Mouse (Mus musculus): Measurements from ENCODE around the gene Ubac2. TPM values are rescaled to one million over a fixed set of nuclear protein-coding genes. Genes with fewer than 3 reads are reported as not detected.

Gene Ubac2
- polyA plus RNA-seq, 1 experiment from 2014 or later = 59.3 TPM

DNA sequence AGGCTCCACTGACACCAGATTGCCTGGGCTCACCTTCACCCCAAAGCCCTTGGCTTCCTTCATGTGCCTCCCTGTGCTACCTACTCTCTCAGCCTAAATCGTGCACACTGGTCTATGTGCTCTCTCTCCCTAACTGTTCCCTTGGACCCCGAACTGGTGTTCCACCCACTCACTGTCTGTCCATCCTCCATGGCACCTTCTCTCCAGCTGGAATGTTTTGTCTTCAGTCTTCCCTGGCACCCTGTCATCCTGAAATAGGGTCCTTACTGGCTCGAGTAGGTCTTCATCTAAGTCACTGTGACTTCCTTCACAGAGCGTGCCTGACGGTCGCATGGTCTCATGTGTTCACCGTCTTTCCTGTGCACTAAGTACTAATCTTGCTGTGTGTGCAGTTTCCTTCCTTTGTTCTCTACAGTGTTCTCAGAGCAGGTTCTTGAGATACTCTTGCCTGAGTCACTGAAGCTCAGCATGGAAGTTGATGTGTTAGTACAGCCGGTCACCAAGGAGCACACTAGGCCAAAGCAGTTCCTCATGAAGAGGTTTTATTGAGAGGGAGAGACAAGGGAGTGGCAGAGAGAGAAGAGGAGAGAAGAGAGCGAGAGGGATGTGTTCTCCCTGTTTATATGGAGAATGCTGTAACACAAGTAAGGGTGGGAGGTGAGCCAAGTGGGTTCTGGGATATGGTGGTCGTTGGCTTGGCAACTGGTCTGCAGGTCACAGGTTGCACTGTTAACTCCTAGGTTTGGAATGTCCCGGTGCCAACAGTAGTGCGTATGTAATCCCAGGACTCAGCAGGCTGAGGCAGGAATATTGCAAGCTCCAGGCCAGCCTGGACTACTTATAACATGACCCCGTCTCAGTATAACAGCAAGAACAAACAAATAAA is 114.2 kb downstream of the Ubac2 start:
- Histone ChIP-seq H3K27me3 (replicated peaks) (no peaks in the 10 kb centered on the region), H3K9ac (no peak overlapping the region), H3K4me2 (replicated peaks) (no peak overlapping the region), H3K9me3 (no peaks in the 10 kb centered on the region), H3K27ac (no peak overlapping the region), H3K4me3 (replicated peaks) (no peak overlapping the region), H3K36me3 (peaks cover 3% of the 10 kb centered on the region; the same call in 1 of the 2 replicates), H3K4me1 (replicated peaks) (no peaks in the 10 kb centered on the region)
- 86% methylated on average over 13 of the region's 13 CpGs for WGBS
- ATAC-seq = no peak

DNA sequence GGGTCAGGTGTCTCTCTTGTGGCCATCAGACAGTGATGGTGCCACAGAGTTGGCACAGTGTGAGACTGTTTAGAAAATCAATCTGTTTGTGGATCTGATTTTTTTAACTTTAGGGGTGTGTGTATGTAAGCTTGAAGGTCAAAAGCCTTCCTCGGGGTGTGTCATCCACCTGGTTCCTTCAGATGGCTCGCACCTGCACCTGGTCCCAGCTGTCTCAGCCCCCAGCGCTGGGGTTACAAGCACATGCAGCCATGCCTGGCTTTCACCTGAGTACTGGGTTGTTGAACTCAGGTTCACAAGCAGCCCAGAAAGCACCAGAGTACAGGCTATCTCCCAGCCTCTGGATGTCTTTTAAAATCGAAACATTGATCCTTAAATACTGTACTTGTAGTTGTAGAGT is 115.2 kb downstream of the Ubac2 start:
- ATAC-seq = no peak
- H3K9ac ChIP-seq = no peak overlapping the region
- H3K4me3 ChIP-seq (replicated peaks) = no peak overlapping the region
- H3K4me2 ChIP-seq (replicated peaks) = no peak overlapping the region
- no peak overlapping the region for H3K27ac ChIP-seq
- peaks cover 3% of the 10 kb centered on the region; the same call in 1 of the 2 replicates for H3K36me3 ChIP-seq
- H3K4me1 ChIP-seq (replicated peaks) = no peaks in the 10 kb centered on the region
- no peaks in the 10 kb centered on the region for H3K9me3 ChIP-seq
- WGBS = 72% methylated on average over 4 of the region's 4 CpGs
- H3K27me3 ChIP-seq (replicated peaks) = no peaks in the 10 kb centered on the region

DNA sequence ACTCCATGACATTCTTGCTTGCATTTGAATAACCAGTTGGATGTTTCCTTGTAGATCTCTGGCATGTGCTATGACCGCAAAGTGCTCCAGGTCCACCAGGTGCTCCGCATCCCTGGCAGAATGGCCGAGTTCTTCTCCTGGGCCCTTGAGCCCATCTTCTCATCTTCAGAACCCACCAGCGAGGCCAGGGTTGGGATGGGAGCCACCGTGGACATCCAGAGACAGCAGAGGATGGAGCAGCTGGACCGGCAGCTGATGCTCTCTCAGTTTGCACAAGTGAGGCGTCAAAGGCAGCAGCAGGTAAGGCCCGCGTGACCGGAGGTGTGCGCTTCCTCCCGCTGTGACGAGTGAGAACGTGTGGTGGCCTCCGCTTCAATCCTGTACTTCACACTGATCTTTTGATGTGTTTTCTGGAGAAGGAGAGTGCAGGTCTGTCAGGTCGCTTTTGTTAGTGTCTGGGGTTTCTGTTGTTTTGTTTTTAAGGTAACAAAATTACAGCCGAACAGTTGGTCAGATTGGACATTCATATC is 115.8 kb downstream of the Ubac2 start:
- Histone ChIP-seq H3K36me3 (peaks cover 3% of the 10 kb centered on the region; the same call in 1 of the 2 replicates), H3K4me2 (replicated peaks) (no peak overlapping the region), H3K27ac (no peak overlapping the region), H3K9ac (no peak overlapping the region), H3K4me3 (replicated peaks) (no peak overlapping the region), H3K27me3 (replicated peaks) (no peaks in the 10 kb centered on the region), H3K4me1 (replicated peaks) (no peaks in the 10 kb centered on the region), H3K9me3 (no peaks in the 10 kb centered on the region)
- 91% methylated on average over 17 of the region's 17 CpGs for WGBS
- no peak for ATAC-seq

DNA sequence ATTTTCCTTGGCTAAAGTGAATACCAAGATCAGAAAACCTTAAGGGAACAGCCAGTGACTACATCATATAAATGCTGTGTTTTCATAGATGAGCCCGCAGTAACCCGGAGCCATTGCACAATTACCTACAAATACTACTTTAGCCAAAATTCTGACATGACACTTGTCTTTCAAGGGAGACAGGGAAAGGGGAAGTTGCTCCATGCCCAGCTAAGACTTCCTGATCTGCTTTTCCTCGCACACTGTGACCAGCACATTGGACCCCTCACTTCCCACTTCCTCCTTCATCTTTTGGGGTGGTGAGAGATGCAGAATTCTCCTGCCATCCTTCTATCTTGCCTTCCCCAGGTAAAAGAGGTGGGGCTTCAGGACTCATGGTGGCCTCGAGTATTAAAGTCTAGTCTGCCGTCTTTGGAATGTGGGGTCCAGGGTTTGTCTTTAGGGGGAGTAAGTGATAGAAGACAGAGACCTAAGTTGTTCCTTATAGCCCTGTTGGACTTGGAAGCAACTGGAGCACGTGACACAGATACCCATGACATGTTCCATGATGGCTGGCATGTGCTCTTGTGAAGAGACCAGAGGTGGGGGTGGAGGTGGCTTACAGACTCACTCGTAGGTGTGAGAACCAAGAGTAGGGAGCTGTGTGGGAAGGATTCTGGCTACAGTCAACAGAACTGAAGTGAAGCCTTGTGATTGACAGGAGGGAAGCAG is 116.6 kb downstream of the Ubac2 start:
- 91% methylated on average over 7 of the region's 7 CpGs for WGBS
- Histone ChIP-seq H3K4me3 (replicated peaks) (no peak overlapping the region), H3K4me2 (replicated peaks) (no peak overlapping the region), H3K36me3 (peaks cover 3% of the 10 kb centered on the region; the same call in 1 of the 2 replicates), H3K9ac (no peak overlapping the region), H3K9me3 (no peaks in the 10 kb centered on the region), H3K4me1 (replicated peaks) (no peaks in the 10 kb centered on the region), H3K27me3 (replicated peaks) (no peaks in the 10 kb centered on the region), H3K27ac (no peak overlapping the region)
- no peak for ATAC-seq

DNA sequence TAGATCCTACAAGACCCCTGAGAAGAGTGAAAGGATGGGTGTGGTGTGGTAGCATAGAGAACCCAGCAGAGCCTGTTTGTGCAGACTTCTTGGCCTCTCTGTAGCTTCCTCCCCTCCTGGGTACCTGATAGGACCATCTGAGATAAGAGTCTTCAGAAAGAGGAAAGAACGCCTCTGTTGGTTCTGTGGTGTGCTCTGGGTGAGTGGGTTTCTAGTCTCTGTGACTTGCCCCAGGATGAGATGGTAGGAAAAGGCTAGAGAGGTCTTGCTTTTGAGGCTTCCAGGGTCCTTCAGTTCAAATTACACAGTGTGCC is 117.1 kb downstream of the Ubac2 start:
- Histone ChIP-seq H3K36me3 (peaks cover 3% of the 10 kb centered on the region; the same call in 1 of the 2 replicates), H3K27me3 (replicated peaks) (no peaks in the 10 kb centered on the region), H3K9ac (no peak overlapping the region), H3K4me3 (replicated peaks) (no peak overlapping the region), H3K9me3 (no peaks in the 10 kb centered on the region), H3K4me2 (replicated peaks) (no peak overlapping the region), H3K4me1 (replicated peaks) (no peaks in the 10 kb centered on the region), H3K27ac (no peak overlapping the region)
- 76% methylated on average over 1 of the region's 1 CpGs for WGBS
- ATAC-seq = no peak

DNA sequence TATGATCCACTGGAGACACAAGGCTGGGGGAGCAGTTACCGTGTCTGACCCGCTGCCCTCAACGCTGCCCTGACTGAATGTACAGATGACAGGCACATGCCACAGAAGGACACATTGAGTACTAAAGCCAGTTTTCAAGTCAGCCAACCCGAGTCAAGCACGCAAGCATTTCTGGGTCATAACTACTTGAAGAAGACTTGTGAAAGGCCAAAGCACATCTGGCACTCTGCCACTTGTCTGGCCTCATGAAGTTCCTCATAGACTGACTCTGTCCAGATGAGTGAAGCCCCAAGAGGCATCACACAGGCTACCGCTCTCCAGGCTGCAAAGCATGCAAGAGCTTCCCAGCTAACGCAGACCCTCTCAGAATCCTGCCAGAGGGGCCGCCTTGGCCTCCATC is 118.4 kb downstream of the Ubac2 start:
- no peak for ATAC-seq
- Histone ChIP-seq H3K4me1 (replicated peaks) (no peaks in the 10 kb centered on the region), H3K36me3 (peaks cover 3% of the 10 kb centered on the region; the same call in 1 of the 2 replicates), H3K9ac (no peak overlapping the region), H3K9me3 (no peaks in the 10 kb centered on the region), H3K4me3 (replicated peaks) (no peak overlapping the region), H3K4me2 (replicated peaks) (no peak overlapping the region), H3K27me3 (replicated peaks) (no peaks in the 10 kb centered on the region), H3K27ac (no peak overlapping the region)
- WGBS = 81% methylated on average over 8 of the region's 8 CpGs

DNA sequence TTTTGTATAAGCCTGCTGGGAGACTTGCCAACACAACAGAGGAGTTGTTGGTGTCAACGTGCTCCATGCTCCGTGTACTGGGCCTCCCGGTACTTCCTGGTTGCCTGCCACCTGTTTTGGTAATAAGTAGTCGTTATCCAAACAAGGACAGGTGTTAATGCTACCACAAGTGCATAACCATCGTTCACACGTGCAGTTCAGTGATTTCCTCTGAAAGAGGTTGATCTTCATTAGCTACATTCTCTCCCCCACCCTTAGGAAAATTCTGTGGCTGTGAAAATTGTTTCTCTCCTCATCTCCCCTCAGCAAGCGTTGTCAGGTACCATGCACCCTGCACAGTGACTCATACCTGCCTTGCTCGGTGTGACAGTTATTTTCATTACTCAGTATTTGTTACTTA is 121.0 kb downstream of the Ubac2 start:
- peak; percentile 48 for ATAC-seq
- Histone ChIP-seq H3K36me3 (no peaks in the 10 kb centered on the region; the same call in 1 of the 2 replicates), H3K9me3 (no peaks in the 10 kb centered on the region), H3K4me2 (replicated peaks) (no peak overlapping the region), H3K27me3 (replicated peaks) (no peaks in the 10 kb centered on the region), H3K4me1 (replicated peaks) (no peaks in the 10 kb centered on the region), H3K4me3 (replicated peaks) (no peak overlapping the region), H3K27ac (no peak overlapping the region), H3K9ac (no peak overlapping the region)
- WGBS = 70% methylated on average over 8 of the region's 8 CpGs

DNA sequence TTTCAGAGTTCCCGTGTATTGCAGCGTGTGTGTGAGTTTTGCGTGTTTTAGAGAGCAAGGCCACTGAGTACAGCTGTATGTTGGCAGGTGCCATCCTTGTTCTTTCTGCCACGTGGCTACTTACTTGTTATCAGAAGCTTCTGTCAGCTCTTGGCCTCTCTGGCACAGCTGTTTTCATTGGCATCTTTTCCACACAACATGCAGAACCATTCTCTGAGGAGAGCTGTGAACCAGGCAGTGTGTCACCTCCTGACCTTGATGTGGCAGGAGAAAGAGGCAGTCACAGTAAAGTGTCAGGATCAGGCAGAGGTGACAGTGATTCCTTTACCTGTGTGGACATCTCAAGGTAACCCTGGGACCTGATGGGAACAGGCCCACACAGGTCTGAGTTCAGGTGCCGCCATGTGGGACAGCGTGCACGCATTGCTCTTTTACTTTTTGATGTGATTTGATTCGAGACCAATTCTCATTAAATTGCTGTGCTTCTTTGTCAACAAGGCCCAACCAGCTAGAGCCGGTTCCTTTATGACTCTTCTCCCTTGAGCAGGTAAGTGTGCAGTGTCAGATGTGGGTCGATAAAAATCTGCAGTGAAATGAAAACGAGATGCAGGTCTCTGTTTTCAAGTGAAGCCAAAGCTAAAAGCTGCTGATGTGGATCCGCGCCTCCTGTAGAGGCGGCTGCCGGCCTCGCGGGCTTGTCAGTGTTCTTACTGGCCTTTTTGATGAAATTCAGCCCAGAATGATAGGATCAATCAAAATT is 122.1 kb downstream of the Ubac2 start:
- Histone ChIP-seq H3K4me2 (replicated peaks) (no peak overlapping the region), H3K9me3 (no peaks in the 10 kb centered on the region), H3K36me3 (no peaks in the 10 kb centered on the region; the same call in 1 of the 2 replicates), H3K4me1 (replicated peaks) (no peaks in the 10 kb centered on the region), H3K27me3 (replicated peaks) (no peaks in the 10 kb centered on the region), H3K4me3 (replicated peaks) (no peak overlapping the region), H3K9ac (no peak overlapping the region), H3K27ac (no peak overlapping the region)
- 91% methylated on average over 17 of the region's 17 CpGs for WGBS
- no peak for ATAC-seq

DNA sequence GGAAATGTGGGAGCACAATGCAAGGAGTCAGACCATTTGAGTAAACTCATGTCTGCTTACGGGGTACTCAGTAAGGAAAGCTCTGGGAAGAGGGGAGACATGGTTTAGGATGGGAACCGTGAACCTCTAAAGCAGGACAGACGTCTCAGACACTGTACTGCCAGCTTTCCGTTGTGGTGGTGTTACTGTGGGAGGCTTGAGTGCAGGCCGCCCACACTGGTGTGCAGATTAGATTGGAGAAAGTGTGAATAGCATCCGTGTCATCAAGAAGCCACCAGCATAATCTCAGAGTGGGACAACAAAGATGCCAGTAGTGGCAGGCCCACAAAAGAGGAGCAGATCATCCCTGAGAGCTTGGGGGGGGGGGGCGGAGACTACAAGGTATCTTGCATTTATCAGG is 123.8 kb downstream of the Ubac2 start:
- Histone ChIP-seq H3K27ac (no peak overlapping the region), H3K4me2 (replicated peaks) (no peak overlapping the region), H3K9ac (no peak overlapping the region), H3K27me3 (replicated peaks) (no peaks in the 10 kb centered on the region), H3K36me3 (no peaks in the 10 kb centered on the region; the same call in 1 of the 2 replicates), H3K9me3 (no peaks in the 10 kb centered on the region), H3K4me3 (replicated peaks) (no peak overlapping the region), H3K4me1 (replicated peaks) (no peaks in the 10 kb centered on the region)
- WGBS = 88% methylated on average over 7 of the region's 7 CpGs
- ATAC-seq = no peak

DNA sequence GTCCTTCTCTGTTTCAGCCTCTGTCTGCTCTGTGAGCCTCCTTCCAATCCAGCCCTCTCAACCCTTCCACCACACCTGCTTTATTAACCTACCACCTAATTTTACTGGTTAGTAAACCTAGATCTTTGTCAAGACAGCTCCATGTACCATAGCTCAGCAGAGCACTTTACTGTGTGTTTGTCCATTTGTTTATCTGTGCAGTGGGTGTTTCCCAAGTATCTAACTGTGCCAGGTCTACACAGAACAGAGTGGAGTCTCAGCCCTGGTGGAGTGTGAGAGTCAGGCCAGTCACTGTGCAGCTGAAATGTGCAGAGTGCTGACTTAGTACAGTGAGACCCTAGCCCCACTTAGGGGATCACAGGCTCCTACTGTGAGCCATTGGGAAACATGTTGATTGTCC is 125.4 kb downstream of the Ubac2 start:
- H3K36me3 ChIP-seq = no peaks in the 10 kb centered on the region; the same call in 1 of the 2 replicates
- no peak for ATAC-seq
- no peaks in the 10 kb centered on the region for H3K27me3 ChIP-seq (replicated peaks)
- H3K9ac ChIP-seq = no peak overlapping the region
- no peaks in the 10 kb centered on the region for H3K9me3 ChIP-seq
- H3K4me1 ChIP-seq (replicated peaks) = no peaks in the 10 kb centered on the region
- H3K27ac ChIP-seq = no peak overlapping the region
- H3K4me2 ChIP-seq (replicated peaks) = no peak overlapping the region
- no peak overlapping the region for H3K4me3 ChIP-seq (replicated peaks)

DNA sequence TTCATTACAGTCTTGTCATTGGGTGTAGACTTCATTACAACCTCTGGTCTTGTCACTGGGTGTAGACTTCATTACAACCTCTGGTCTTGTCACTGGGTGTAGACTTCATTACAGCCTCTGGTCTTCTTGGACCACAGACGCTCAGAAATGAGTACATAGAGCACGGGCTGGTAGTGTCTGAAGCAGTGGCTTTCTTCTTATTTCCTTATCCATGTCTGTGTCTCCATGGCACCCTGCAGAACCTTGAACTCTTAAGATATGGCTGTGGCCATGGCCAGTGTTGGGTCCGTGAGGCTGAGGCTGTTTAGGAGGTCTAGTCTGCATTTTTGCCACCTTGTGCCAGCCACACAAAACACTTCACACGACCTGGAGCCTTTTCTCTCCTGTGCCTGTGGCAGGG is 129.8 kb downstream of the Ubac2 start:
- 83% methylated on average over 4 of the region's 4 CpGs for WGBS
- Histone ChIP-seq H3K9me3 (no peaks in the 10 kb centered on the region), H3K36me3 (0 out of 2 replicates have a peak, but pooled peaks cover 3% of the 10 kb centered on the region), H3K9ac (no peak overlapping the region), H3K4me2 (replicated peaks) (no peak overlapping the region), H3K27ac (no peak overlapping the region), H3K4me3 (replicated peaks) (no peak overlapping the region), H3K27me3 (replicated peaks) (no peaks in the 10 kb centered on the region), H3K4me1 (replicated peaks) (no peaks in the 10 kb centered on the region)
- ATAC-seq = peak; percentile 69

DNA sequence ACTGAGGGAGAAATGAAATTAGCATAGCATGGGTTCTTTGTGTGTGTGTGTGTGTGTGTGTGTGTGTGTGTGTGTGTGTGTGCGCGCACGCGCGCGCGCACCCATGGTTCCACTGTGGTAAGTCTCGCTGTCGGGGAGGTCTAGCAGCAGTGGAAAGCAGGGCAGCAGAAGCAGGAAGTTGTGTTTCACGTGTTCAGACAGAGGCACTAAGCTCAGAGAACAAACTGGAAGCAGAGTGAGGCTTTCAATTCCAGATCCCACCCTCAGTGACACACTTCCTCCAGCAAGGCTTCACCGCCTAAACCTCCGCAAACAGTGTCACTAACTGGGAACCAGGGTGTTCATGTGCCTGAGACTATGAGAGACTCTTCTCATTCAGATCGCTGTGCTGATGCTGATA is 131.1 kb downstream of the Ubac2 start:
- no peak for ATAC-seq
- WGBS = 89% methylated on average over 13 of the region's 13 CpGs
- Histone ChIP-seq H3K4me3 (replicated peaks) (no peak overlapping the region), H3K36me3 (0 out of 2 replicates have a peak, but pooled peaks cover 3% of the 10 kb centered on the region), H3K4me2 (replicated peaks) (no peak overlapping the region), H3K9ac (no peak overlapping the region), H3K9me3 (no peaks in the 10 kb centered on the region), H3K4me1 (replicated peaks) (no peaks in the 10 kb centered on the region), H3K27ac (no peak overlapping the region), H3K27me3 (replicated peaks) (no peaks in the 10 kb centered on the region)
